Mouse (Mus musculus) kidney, embryonic 15.5 days (tissue): ENCODE measurements at regions not wholly inside any gene's neighbourhood (a gene's known extent, or its start where the extent isn't known, plus 50 kb on each side); places are given as distances from the start of the nearest gene placed in this dataset.
"Not testable (repeated sequence)": the region's sequence is repeated elsewhere in the genome, so short reads cannot be mapped to it uniquely, and the experiment has no call there.

Experiments
- ATAC-seq: fragments of 200-750 bp; cut with Nextera tagmentation; replicated peaks from 2 replicates; pipeline ENCODE4 v1.8.0; 2017; ENCODE audit warnings: moderate TSS enrichment; ENCODE audit not compliant: low FRiP score
- H3K27ac ChIP-seq: fragments of 300-500 bp; sonication (generic); 2 replicates; pipeline ENCODE4 v1.5.1; 2015; ENCODE audit warnings: mild to moderate bottlenecking, inconsistent platforms
- H3K27me3 ChIP-seq: fragments of 300-500 bp; sonication (generic); 2 replicates; pipeline ENCODE4 v1.6.1; 2015; ENCODE audit warnings: inconsistent platforms
- H3K36me3 ChIP-seq: fragments of 300-500 bp; sonication (generic); 2 replicates; pipeline ENCODE4 v1.6.1; 2015; ENCODE audit warnings: inconsistent platforms
- H3K4me1 ChIP-seq: fragments of 300-500 bp; sonication (generic); 2 replicates; pipeline ENCODE4 v1.6.1; 2015; ENCODE audit warnings: inconsistent platforms
- H3K4me2 ChIP-seq: fragments of 300-500 bp; sonication (generic); 2 replicates; pipeline ENCODE4 v1.6.1; 2015; ENCODE audit warnings: moderate library complexity, mild to moderate bottlenecking, inconsistent platforms
- H3K4me3 ChIP-seq: fragments of 300-500 bp; sonication (generic); replicated peaks from 2 replicates; pipeline ENCODE4 v1.5.1; 2015; ENCODE audit warnings: mild to moderate bottlenecking, inconsistent platforms
- H3K9ac ChIP-seq: fragments of 300-500 bp; sonication (generic); 2 replicates; pipeline ENCODE4 v1.6.1; 2015; ENCODE audit warnings: mild to moderate bottlenecking, inconsistent platforms
- H3K9me3 ChIP-seq: fragments of 300-500 bp; sonication (generic); replicated peaks from 2 replicates; pipeline ENCODE4 v1.6.1; 2016; ENCODE audit warnings: inconsistent platforms
- WGBS: fragments of 180-500 bp; shearing (Covaris S2); methylation state at CpG from one replicate; pipeline ENCODE4 v1.1.7; 2015; ENCODE audit warnings: mixed read lengths; 5-methylcytosine and 5-hydroxymethylcytosine counted together

DNA sequence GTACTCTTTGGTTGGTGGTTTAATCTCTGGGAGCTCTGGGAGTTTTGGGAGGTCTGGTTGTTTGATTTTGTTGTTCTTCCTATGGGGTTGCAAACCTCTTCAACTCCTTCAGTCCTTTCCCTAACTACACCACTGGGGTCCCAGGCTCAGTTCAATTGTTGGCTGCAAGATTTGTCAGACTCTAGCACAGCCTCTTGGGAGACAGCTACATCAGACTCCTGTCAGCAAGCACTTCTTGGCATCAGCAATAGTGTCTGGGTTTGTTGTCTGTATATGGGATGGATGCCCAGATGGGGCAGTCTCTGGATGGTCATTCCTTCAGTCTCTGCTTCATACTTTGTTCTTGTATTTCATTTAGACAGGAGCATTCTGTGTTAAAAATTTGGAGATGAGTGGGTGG, 319.3 kb upstream of the Fign start:
- H3K9me3 ChIP-seq, H3K9ac ChIP-seq, H3K36me3 ChIP-seq, H3K27ac ChIP-seq, H3K4me1 ChIP-seq, H3K4me2 ChIP-seq, H3K27me3 ChIP-seq, H3K4me3 ChIP-seq, ATAC-seq: not testable (repeated sequence)

DNA sequence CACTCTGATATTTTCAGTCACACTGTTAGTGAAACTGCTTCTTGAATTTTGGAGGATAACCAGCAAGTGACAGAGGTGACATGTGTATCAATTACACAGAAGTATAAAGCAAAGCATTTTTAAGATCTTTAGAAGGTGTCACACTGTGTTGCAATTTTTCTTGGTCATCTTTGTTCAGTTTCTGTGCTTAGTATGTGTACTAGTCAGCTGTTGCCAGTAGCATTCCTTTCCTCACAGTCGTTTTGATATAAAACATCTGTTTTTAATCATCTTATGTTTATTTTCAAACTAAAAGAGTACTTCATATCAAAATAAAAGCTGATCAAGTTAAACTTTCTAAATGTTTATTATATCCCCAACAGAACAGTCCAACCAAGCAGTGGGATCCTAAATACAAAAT, 316.0 kb upstream of the Fign start:
- Histone ChIP-seq H3K27ac (no peak overlapping the region), H3K4me2 (no peak overlapping the region), H3K4me3 (no peak overlapping the region), H3K9ac (no peak overlapping the region), H3K27me3 (no peaks in the 10 kb centered on the region), H3K9me3 (no peaks in the 10 kb centered on the region), H3K36me3 (no peaks in the 10 kb centered on the region), H3K4me1 (no peaks in the 10 kb centered on the region)
- 46% methylated on average over 1 of the region's 1 CpGs for whole genome bisulfite sequencing
- ATAC-seq, result no peak

DNA sequence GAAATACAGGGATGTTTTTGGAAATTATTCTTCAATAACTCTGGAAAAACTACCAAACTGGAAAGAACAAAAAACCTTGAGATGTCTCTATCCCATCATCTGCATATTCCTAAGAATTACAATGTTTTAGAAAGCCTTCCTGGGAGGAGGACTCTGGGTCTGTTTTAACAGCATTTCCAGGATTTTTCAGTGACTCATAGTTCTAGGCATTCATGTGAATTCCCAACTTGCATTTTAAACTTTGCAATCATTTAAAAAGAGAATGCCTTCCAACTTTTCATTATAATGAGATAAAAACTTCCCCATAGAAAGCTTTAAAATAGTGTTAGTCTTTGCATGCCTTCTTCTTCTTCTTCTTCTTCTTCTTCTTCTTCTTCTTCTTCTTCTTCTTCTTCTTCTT, 315.4 kb upstream of the Fign start:
- Histone ChIP-seq H3K4me3 (no peak overlapping the region), H3K9me3 (no peaks in the 10 kb centered on the region), H3K4me1 (no peaks in the 10 kb centered on the region), H3K27me3 (no peaks in the 10 kb centered on the region), H3K27ac (no peak overlapping the region), H3K4me2 (no peak overlapping the region), H3K36me3 (no peaks in the 10 kb centered on the region), H3K9ac (no peak overlapping the region)
- ATAC-seq, result no peak

DNA sequence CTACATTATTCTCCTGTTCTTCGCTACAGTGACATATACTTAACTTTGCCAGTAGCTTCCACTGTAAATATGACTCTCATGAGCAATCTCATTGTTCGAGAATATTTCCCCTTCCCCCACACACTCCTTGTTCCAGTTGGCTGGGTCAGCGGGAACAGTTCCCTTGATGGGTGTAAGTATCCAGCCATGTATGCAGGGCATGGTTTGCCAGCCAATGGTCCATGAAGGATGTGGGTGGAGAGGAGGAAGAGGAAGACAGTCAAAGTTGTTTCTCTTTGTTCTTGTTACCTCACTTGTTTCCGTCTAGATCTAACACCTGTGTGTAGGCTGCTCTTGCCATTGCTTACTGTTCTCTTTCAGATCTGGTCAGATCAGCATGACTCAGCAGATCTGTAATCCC, 298.1 kb upstream of the Fign start:
- Histone ChIP-seq H3K27me3 (no peaks in the 10 kb centered on the region), H3K4me3 (no peak overlapping the region), H3K36me3 (no peaks in the 10 kb centered on the region), H3K9ac (no peak overlapping the region), H3K4me1 (peaks cover 7% of the 10 kb centered on the region; the same call in 1 of the 2 replicates), H3K27ac (no peak overlapping the region), H3K4me2 (no peak overlapping the region), H3K9me3 (no peaks in the 10 kb centered on the region)
- ATAC-seq, result peak; percentile 90
- 46% methylated on average over 4 of the region's 4 CpGs for WGBS

DNA sequence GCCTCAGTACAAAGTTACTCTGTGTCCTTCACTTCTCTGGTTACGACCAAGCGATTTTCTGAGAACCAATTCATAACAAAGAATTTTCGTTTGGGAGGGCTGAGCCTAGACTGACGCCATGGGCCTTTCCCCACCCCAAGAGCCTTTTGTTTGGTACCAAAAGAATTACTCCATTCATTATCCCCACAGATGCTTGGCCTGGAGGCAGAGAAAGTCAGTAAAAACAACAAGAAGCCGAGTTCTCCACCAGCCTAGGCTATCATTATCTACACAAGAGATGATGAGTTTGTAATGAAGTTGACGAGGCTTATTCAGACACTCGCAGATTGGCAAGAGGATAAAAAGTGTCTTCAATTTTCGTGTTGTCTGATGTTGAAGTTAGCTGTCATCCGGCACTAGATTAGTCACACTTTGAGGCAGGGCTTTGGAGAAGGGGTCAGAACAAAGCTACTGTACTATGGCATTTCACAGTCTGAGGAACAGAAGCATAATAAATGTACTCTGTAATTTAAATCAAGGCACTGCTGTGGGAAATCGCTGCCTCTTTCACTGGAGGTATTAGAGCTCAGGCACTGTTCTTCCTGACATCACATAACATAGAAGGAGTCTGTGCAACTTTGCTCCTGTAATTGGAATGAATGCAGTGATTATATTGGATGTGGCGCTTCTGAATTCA, 296.9 kb upstream of the Fign start:
- Histone ChIP-seq H3K4me3 (no peak overlapping the region), H3K9me3 (no peaks in the 10 kb centered on the region), H3K9ac (no peak overlapping the region), H3K27me3 (no peaks in the 10 kb centered on the region), H3K27ac (0 out of 2 replicates have a peak overlapping the region, but pooled peaks have one; percentile 18), H3K4me2 (no peak overlapping the region), H3K36me3 (no peaks in the 10 kb centered on the region), H3K4me1 (peaks cover 7% of the 10 kb centered on the region; the same call in 1 of the 2 replicates)
- ATAC-seq, result peak; percentile 65
- 44% methylated on average over 11 of the region's 11 CpGs for WGBS

DNA sequence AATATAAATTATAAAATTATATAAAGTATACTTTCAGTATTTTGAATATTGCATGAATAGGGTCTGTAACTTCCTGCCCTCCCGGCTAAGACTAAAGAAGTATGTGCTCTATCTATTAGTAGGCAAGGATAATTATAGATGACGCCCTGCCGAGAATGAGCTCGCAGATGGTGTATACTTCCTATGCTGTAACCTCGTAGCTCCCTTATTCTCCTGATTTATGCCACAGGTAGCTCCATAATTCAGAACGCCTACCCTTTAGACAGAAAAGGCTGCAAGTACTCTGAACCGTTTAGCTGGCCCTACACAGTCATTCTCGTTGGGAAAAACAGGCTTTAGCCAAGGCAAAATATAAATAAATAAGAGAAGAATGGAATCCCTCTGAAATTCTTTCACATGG, 296.4 kb upstream of the Fign start:
- Histone ChIP-seq H3K9ac (no peak overlapping the region), H3K9me3 (no peaks in the 10 kb centered on the region), H3K4me3 (no peak overlapping the region), H3K36me3 (no peaks in the 10 kb centered on the region), H3K4me2 (no peak overlapping the region), H3K4me1 (peaks cover 7% of the 10 kb centered on the region; the same call in 1 of the 2 replicates), H3K27ac (no peak overlapping the region), H3K27me3 (no peaks in the 10 kb centered on the region)
- ATAC-seq, result no peak
- WGBS, result 50% methylated on average over 8 of the region's 8 CpGs

DNA sequence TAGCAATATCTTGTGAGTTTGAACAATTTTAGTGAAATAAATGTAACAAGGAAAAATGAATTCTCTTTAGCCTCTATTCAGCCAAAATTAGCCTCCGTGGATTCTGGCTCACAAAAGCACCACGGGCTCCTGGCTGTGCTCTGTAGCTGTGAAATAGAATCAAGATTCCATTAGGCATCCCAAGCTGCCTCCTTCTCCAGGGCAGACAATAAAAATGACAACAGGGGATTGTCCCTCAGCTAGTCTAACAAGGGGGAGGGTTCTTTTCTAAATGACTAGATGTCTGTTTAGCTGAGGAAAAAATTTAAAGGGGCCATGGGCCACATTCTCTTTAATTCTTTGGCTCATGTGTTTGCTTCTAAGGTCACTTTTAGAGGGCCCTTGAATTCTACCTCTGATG, 272.0 kb upstream of the Fign start:
- Histone ChIP-seq H3K9me3 (no peaks in the 10 kb centered on the region), H3K4me2 (no peak overlapping the region), H3K27ac (no peak overlapping the region), H3K4me3 (no peak overlapping the region), H3K27me3 (no peaks in the 10 kb centered on the region), H3K4me1 (no peaks in the 10 kb centered on the region), H3K36me3 (no peaks in the 10 kb centered on the region), H3K9ac (no peak overlapping the region)
- WGBS, result 24% methylated on average over 2 of the region's 2 CpGs
- no peak for ATAC-seq

DNA sequence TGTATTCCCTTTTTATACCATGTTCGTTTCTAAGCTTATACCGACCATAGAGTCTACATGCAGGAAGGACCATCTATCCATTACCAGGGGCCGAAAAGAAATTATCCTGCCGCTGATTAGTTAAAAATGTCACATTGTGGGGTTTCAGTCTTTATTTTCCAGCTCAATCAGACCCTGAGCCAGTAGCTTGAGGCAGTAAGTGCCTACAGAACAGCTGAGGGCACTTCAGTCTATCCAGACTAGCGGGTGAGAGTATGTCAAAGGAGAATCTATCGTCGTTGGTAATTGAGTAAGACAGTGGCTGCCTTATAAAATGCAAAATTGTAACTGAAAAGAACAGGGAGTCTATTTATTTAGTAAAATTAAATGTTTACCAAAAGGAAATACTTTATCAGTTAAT, 269.4 kb upstream of the Fign start:
- H3K27ac ChIP-seq, result no peak overlapping the region
- H3K4me2 ChIP-seq, result no peak overlapping the region
- H3K9ac ChIP-seq, result no peak overlapping the region
- ATAC-seq, result no peak
- H3K9me3 ChIP-seq, result no peaks in the 10 kb centered on the region
- H3K36me3 ChIP-seq, result no peaks in the 10 kb centered on the region
- no peak overlapping the region for H3K4me3 ChIP-seq
- H3K4me1 ChIP-seq, result no peaks in the 10 kb centered on the region
- no peaks in the 10 kb centered on the region for H3K27me3 ChIP-seq
- WGBS, result 87% methylated on average over 7 of the region's 7 CpGs

DNA sequence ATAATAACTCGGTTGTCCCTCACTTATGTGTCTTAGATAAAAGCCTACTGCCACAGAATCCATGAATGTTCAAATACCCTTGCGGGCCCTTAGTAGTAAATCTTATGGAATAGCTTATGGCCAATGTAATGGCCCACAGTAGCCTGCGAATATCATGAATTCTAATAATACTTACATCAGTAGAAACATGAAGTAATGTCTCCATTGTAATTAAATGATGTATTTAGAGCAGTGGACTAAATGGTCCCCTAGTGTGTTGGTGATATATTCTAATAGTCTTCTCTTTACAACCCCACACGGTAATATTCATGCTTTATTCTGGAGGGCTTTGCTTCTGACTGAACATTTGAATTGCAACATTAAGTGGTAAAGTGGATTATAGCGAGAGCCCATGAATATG, 268.7 kb upstream of the Fign start:
- no peaks in the 10 kb centered on the region for H3K27me3 ChIP-seq
- no peaks in the 10 kb centered on the region for H3K9me3 ChIP-seq
- H3K36me3 ChIP-seq, result no peaks in the 10 kb centered on the region
- 78% methylated on average over 5 of the region's 5 CpGs for WGBS
- H3K4me1 ChIP-seq, result no peaks in the 10 kb centered on the region
- ATAC-seq, result no peak
- H3K4me3 ChIP-seq, result no peak overlapping the region
- H3K27ac ChIP-seq, result no peak overlapping the region
- no peak overlapping the region for H3K4me2 ChIP-seq
- no peak overlapping the region for H3K9ac ChIP-seq

DNA sequence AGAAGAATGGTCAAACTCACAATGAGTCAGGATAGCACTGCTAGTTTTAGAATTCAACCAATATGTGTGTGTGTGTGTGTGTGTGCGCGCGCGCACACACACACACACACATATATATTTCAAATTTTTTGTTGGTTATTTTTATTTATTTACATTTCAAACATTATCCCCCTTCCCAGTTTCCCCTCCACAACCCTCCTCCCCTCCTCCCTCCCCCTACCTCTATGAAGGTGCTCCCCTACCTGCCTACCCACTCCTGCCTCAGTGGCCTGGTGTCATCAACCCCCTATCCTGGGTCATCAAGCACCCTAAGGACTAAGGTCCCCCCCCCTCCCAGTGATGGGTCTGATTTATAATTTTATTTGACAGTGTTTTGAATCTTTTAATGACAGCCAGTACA, 258.4 kb upstream of the Fign start:
- H3K9ac ChIP-seq, result no peak overlapping the region
- no peak overlapping the region for H3K4me3 ChIP-seq
- no peaks in the 10 kb centered on the region for H3K27me3 ChIP-seq
- no peak overlapping the region for H3K4me2 ChIP-seq
- 98% methylated on average over 4 of the region's 4 CpGs for WGBS
- no peaks in the 10 kb centered on the region for H3K4me1 ChIP-seq
- H3K36me3 ChIP-seq, result no peaks in the 10 kb centered on the region
- no peak for ATAC-seq
- no peaks in the 10 kb centered on the region for H3K9me3 ChIP-seq
- H3K27ac ChIP-seq, result no peak overlapping the region

DNA sequence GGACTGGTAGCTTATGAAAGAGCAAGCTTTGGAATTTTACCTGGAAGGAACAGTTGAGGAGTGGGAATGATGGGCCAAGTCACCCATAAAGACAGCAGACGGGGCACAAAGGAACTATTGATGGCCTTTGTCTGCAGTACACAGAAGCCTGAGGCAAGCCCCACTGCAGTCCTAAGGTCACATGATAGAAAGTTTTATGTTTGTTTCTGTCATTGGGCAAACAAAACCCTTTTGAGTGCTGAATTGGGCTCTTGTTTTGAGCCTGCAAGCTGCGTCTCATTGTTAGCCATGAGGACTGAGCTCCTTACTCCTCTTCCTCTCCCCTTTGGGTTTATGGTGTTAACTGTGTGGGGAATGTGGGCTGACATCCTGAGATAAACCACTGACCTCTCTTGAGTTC, 227.7 kb upstream of the Fign start:
- no peak for ATAC-seq
- Histone ChIP-seq H3K4me2 (no peak overlapping the region), H3K36me3 (no peaks in the 10 kb centered on the region), H3K27ac (no peak overlapping the region), H3K9me3 (no peaks in the 10 kb centered on the region), H3K4me1 (no peaks in the 10 kb centered on the region), H3K27me3 (no peaks in the 10 kb centered on the region), H3K4me3 (no peak overlapping the region), H3K9ac (no peak overlapping the region)
- 56% methylated on average over 2 of the region's 2 CpGs for WGBS
